Mouse (Mus musculus) embryonic facial prominence, embryonic 13.5 days (tissue): ENCODE measurements around the gene Mia2. TPM values are rescaled to one million over a fixed set of nuclear protein-coding genes. Genes with fewer than 3 reads are reported as not detected.

Experiments
- microRNA-seq: library from miRNA; unstranded; fragments of <30 nt; microRNA quantifications from one replicate; pipeline ENCODE4, GENCODE M21; 2016
- polyA plus RNA-seq: library from polyadenylated mRNA; unstranded; fragments of >200 nt; fragmentation: Nextera tagmentation; extraction: Ambion mirVana; gene quantifications from 2 replicates; pipeline ENCODE4 v1.2.1, GENCODE M21; 2015

Gene Mia2
- polyA plus RNA-seq, 1 experiment from 2014 or later: 62.6 TPM

Small RNA genes within 50 kb of the gene (microRNA-seq; reads per million reads assigned to microRNA genes)
- gene Gm27284: not detected

Other genes with a start within 250 kb of the Mia2 start
- gene Sec23a, start 83.8 kb upstream of the Mia2 start, polyA plus RNA-seq: 83.1 and 87.9 TPM in 2 replicates
- 32.3 and 38.3 TPM in 2 replicates for gene Gemin2, start 82.4 kb upstream of the Mia2 start, polyA plus RNA-seq
- 89.1 and 95.8 TPM in 2 replicates for gene Trappc6b, start 34.3 kb upstream of the Mia2 start, polyA plus RNA-seq
- gene Pnn, start 28.9 kb upstream of the Mia2 start, polyA plus RNA-seq: 135 and 141 TPM in 2 replicates
- gene Fbxo33, start 123.9 kb downstream of the Mia2 start, polyA plus RNA-seq: 7.8 and 9.8 TPM in 2 replicates